Mouse (Mus musculus) Patski (cell line): ENCODE results near the gene Gm14403. TPM values are rescaled to one million over a fixed set of nuclear protein-coding genes. Genes with fewer than 3 reads are reported as not detected.
"Not testable (repeated sequence)": the region's sequence is repeated elsewhere in the genome, so short reads cannot be mapped to it uniquely, and the experiment has no call there.

Experiments
- ATAC-seq: fragments of 100-300 bp; one replicate; pipeline ENCODE4 v1.8.0; 2021
- CTCF ChIA-PET: fragments of 350-600 bp; sonication (Branson Sonifier 250); formaldehyde crosslinking; loops from one replicate; lab custom pipeline; 2022; ENCODE audit warnings: inconsistent platforms; lab: Charles Lee
- POLR2A ChIA-PET: fragments of 350-600 bp; sonication (Branson Sonifier 250); formaldehyde crosslinking; loops from one replicate; lab custom pipeline; 2022; ENCODE audit warnings: antibody characterized with exemption, inconsistent platforms; lab: Charles Lee
- DNase-seq: peaks from one replicate; pipeline ENCODE4 v3.0.0-alpha.2; 2011; ENCODE audit warnings: low read depth, low spot score
- H3K27me3 ChIP-seq: fragments of 371-371 bp; one replicate; pipeline ENCODE4 v1.5.1; 2021
- in situ Hi-C: fragments of 300-500 bp; cut with MboI; formaldehyde crosslinking; loops from 3 replicates; pipeline ENCODE4 v1.11.1; 2018; ENCODE audit warnings: low pct_unique_long_range_greater_than_20kb, mixed read lengths
- polyA plus RNA-seq: library from polyadenylated mRNA; unstranded; gene quantifications from one replicate; pipeline ENCODE4 v1.2.3, GENCODE M21; 2021

Gene Gm14403
- 4.9 TPM for polyA plus RNA-seq

DNA sequence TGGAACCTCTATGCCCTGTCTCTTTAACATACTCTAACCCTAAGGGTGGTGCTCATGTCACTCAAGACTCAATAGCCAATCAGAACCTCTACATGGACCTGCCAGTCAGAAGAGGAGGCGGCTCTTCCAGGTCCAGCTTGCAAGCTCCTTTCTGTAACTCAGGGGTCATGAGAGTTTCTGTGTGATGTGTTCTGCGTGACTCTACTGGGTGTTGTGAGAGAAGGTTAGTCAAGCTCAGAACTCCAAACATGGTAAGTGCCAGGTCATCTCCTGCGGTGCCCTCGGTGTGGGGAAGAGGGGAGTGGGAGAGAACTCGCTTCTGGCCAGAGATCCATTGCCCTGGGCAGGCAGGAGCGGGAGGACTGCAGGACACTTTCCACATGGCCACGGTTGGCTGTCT lies at the start of gene Gm14403:
TSS of gene Gm14403 (plus strand) at position 149 of the 400 bp plus-strand sequence.
- POLR2A ChIA-PET, CTCF ChIA-PET, in situ Hi-C loops, DNase-seq, ATAC-seq, H3K27me3 ChIP-seq: not testable (repeated sequence)

DNA sequence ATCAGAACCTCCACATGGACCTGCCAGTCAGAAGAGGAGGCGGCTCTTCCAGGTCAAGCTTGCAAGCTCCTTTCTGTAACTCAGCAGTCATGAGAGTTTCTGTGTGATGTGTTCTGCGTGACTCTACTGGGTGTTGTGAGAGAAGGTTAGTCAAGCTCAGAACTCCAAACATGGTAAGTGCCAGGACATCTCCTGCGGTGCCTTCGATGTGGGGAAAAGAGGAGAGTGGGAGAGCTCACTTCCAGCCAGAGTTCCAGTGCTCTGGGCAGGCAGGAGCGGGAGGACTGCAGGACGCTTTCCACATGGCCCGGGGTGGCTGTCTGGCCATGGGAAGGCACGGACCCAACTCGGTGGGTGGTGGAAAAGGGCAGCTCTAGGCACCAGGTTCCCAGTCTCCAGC lies 33.3 kb upstream of the Gm14403 start, which contains the start of gene Zfp970:
TSS of gene Zfp970 (plus strand) at position 58 of the 400 bp plus-strand sequence.
- ATAC-seq, DNase-seq, CTCF ChIA-PET, H3K27me3 ChIP-seq, in situ Hi-C loops, POLR2A ChIA-PET: not testable (repeated sequence)

DNA sequence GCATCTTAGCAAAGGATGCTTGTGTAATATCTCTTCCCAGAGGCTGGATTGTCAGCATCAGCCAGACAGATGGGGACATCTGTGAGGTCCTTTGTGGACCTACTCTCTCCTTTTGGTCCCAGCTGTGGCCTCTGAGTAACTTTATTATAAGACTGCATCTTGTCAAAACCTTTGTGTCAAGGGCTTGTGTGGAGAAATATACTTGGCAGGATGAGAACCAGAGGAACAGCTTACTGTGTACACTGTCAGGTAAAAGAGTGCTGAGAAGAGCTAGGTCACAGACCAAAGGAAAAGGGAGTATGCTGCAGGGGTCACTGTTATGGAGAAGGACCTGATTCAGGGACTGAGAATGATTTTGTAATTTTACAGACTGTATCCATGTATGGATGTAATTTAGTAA lies 29.8 kb upstream of the Gm14403 start:
- in situ Hi-C loops, POLR2A ChIA-PET, CTCF ChIA-PET, H3K27me3 ChIP-seq, ATAC-seq, DNase-seq: not testable (repeated sequence)

DNA sequence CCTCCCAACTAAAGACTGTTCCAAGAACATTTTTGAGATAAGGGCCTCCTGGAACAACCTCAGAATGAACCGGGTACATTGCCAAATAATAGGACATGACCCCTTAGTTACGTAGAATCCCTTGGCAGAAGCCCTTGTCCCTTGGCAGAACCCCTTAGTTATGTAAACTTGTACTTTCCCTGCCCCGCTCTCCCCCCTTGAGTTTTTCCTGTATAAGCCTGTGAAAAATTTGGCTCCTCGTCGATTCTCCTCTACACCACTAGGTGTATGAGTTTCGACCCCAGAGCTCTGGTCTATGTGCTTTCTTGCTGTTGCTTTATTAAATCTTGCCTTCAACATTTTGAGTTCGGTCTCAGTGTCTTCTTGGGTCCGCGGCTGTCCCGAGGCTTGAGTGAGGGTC lies 25.8 kb upstream of the Gm14403 start:
- CTCF ChIA-PET, DNase-seq, POLR2A ChIA-PET, H3K27me3 ChIP-seq, in situ Hi-C loops, ATAC-seq: not testable (repeated sequence)

DNA sequence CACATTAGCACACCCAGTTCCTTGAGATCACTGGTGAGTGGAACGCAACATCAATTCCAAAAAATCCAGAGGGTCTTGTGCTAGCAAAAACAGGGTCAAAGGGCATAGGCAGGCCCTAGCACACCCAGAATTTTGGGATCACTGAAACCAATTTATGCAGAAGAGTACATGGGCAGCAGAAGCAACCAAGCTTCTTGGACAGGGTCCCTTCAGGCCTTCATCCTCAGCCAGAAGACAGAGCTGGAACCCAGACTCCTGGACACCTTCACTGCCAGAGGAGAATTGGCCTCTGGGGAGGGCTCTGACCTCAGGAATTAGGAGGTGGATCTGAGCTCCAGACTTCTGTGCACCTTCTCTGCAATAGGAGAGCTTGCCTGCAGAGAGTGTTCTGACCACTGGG lies 16.0 kb upstream of the Gm14403 start:
- DNase-seq, POLR2A ChIA-PET, ATAC-seq, in situ Hi-C loops, H3K27me3 ChIP-seq, CTCF ChIA-PET: not testable (repeated sequence)

DNA sequence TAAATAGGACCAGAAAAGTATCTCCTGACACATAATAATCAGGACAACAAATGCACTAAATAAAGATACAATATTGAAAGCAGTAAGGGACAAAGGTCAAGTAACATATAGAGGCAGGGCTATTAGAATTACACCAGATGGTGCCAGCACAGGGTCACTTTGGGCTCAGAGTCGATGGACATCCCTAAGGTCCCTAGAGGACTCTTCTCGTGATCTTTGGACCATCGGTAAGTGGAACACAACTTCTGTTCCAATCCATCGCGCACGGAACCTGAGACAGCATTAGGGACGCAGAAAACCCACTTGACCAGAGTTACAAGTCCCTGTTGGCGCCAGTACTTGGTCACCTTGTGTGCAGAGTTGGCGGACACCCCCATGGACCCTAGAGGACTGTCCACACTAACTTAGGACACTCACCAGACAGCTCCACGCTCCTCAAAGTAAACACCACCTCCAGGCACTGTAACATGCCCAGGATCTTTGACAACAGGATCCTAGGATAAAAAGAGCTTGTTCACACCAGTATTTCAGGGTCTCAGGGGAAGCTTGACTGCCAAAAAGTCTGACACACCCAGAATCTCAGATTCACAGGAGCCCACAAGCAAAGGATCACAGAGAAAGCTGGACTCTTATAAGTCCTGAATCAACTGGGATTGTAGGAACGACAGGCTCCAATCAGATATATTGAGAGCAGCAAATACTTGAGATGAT lies 14.6 kb upstream of the Gm14403 start:
- ATAC-seq, H3K27me3 ChIP-seq, DNase-seq, CTCF ChIA-PET, in situ Hi-C loops, POLR2A ChIA-PET: not testable (repeated sequence)

GRCm38 (mm10) chr2:177499182-177499581 lies 1.2 kb downstream of the Gm14403 start:
- in situ Hi-C loops, DNase-seq, H3K27me3 ChIP-seq, POLR2A ChIA-PET, ATAC-seq, CTCF ChIA-PET: not testable (repeated sequence)

DNA sequence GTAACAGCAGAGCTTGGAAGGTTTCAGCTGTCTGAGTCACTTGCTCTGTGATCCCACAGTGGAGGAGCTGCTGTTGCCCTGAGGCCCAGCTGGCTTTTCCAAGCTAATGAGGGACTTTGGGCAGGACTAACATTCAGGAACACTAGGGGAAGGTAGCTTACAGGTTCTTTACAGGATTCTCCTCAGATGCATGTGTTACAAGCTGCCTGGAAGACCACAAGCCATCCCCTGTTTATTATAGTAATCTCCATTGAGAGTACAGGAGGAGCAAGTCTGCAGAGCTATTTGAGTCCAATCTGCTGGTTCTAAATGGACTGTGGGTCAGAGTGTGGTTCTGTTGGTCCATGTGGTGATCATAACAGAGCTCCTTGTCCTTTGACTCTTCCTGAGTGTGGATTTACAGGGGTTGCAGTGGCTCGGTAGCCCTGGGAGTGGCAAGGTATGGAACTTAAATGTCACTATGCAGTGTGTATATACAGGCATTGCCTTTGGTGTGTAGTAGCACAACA lies 7.2 kb downstream of the Gm14403 start:
- DNase-seq, POLR2A ChIA-PET, CTCF ChIA-PET, H3K27me3 ChIP-seq, in situ Hi-C loops, ATAC-seq: not testable (repeated sequence)

DNA sequence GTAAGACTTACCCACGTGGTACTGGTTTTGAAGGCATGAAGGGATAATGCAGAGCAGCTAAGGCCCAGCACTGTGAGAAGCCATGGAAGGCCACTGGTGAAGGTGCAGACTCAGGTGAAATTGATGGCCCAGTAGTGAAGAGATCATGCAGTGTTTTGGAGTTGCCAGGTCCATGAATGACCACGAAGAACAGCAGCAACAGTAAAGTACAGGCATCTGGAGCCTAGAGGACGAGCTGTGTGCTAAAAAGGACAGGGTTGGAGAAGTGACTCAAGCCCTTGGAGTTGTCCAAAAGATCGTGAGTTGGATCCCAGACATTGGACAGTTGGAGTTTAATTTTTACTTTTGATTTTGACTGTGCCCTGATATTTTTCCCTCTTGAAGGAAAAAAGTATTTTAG lies 13.4 kb downstream of the Gm14403 start:
- CTCF ChIA-PET, in situ Hi-C loops, ATAC-seq, POLR2A ChIA-PET, H3K27me3 ChIP-seq, DNase-seq: not testable (repeated sequence)

- H3K27me3 ChIP-seq, ATAC-seq, in situ Hi-C loops, CTCF ChIA-PET, DNase-seq, POLR2A ChIA-PET: not testable (repeated sequence)
These were observed 14.0 kb downstream of the Gm14403 start for GRCm38 (mm10) chr2:177511972-177512371.

DNA sequence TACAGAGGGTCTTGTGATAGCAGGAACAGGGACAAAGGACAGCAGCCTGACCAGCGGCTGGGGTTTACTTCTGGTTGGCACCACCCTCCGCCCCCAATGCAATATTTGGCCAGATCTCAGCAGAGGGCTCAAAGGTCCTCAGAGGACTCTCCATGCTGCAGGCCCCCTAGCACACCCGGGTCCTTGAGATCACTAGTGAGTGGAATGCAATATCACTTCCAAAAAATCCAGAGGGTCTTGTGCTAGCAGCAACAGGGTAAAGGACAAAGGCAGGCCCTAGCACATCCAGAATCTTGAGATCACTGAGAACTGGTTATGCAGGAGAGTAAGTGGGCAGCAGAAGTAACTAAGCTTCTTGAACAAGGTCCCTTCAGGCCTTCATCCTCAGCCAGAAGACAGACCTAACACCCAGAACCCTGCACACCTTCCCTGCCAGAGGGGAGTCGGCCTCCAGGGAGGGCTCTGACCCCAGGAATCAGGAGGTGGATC lies 16.0 kb downstream of the Gm14403 start:
- ATAC-seq, POLR2A ChIA-PET, DNase-seq, H3K27me3 ChIP-seq, in situ Hi-C loops, CTCF ChIA-PET: not testable (repeated sequence)

- CTCF ChIA-PET, ATAC-seq: not testable (repeated sequence)
These were observed 19.7 kb downstream of the Gm14403 start for GRCm38 (mm10) chr2:177517746-177518145.

GRCm38 (mm10) chr2:177518354-177518753 lies 20.3 kb downstream of the Gm14403 start:
- ATAC-seq, CTCF ChIA-PET: not testable (repeated sequence)

More at GRCm38 (mm10) chr2:177517746-177518145, 19.7 kb downstream of the Gm14403 start:
- DNase-seq, POLR2A ChIA-PET, in situ Hi-C loops, H3K27me3 ChIP-seq: not testable (repeated sequence)

GRCm38 (mm10) chr2:177518960-177519359 lies 20.9 kb downstream of the Gm14403 start:
- CTCF ChIA-PET, POLR2A ChIA-PET, in situ Hi-C loops, H3K27me3 ChIP-seq, DNase-seq, ATAC-seq: not testable (repeated sequence)

More at GRCm38 (mm10) chr2:177518354-177518753, 20.3 kb downstream of the Gm14403 start:
- DNase-seq, H3K27me3 ChIP-seq, in situ Hi-C loops, POLR2A ChIA-PET: not testable (repeated sequence)
